Mouse (Mus musculus) limb, embryonic 14.5 days (tissue): ENCODE results near the gene Mitd1. TPM values are rescaled to one million over a fixed set of nuclear protein-coding genes. Genes with fewer than 3 reads are reported as not detected.

Experiments used
- ATAC-seq: fragments of 200-750 bp; cut with Nextera tagmentation; 2 replicates; pipeline ENCODE4 v1.8.0; 2017; ENCODE audit warnings: low read depth, moderate number of reproducible peaks, moderate TSS enrichment; ENCODE audit not compliant: low FRiP score
- DNase-seq: peaks from one replicate; pipeline ENCODE4 v3.0.0-alpha.2; 2015; ENCODE audit warnings: low spot score
- H3K27ac ChIP-seq: fragments of 300-500 bp; sonication (generic); replicated peaks from 2 replicates; pipeline ENCODE4 v1.5.1; 2014; ENCODE audit warnings: low read depth, mild to moderate bottlenecking, low read length, moderate library complexity, mixed read lengths
- H3K27me3 ChIP-seq: fragments of 300-500 bp; sonication (generic); 2 replicates; pipeline ENCODE4 v1.6.1; 2014; ENCODE audit warnings: low read length, mixed read lengths; ENCODE audit not compliant: control insufficient read depth, insufficient read depth
- H3K36me3 ChIP-seq: fragments of 300-500 bp; sonication (generic); 2 replicates; pipeline ENCODE4 v1.6.1; 2014; ENCODE audit warnings: mild to moderate bottlenecking, low read length, moderate library complexity, mixed read lengths; ENCODE audit not compliant: control insufficient read depth, insufficient read depth
- H3K4me1 ChIP-seq: fragments of 300-500 bp; sonication (generic); 2 replicates; pipeline ENCODE4 v1.6.1; 2014; ENCODE audit warnings: antibody characterized with exemption, low read length, mixed read lengths; ENCODE audit not compliant: control insufficient read depth, insufficient read depth
- H3K4me2 ChIP-seq: fragments of 300-500 bp; sonication (generic); replicated peaks from 2 replicates; pipeline ENCODE4 v1.6.1; 2014; ENCODE audit warnings: low read depth, mild to moderate bottlenecking, low read length, moderate library complexity; ENCODE audit not compliant: severe bottlenecking
- H3K4me3 ChIP-seq: fragments of 300-500 bp; sonication (generic); replicated peaks from 2 replicates; pipeline ENCODE4 v1.5.1; 2014; ENCODE audit warnings: low read length
- H3K9ac ChIP-seq: fragments of 300-500 bp; sonication (generic); 2 replicates; pipeline ENCODE4 v1.6.1; 2014; ENCODE audit warnings: mild to moderate bottlenecking, low read depth, low read length, moderate library complexity; ENCODE audit not compliant: severe bottlenecking
- H3K9me3 ChIP-seq: fragments of 300-500 bp; sonication (generic); 2 replicates; pipeline ENCODE4 v1.6.1; 2016; ENCODE audit warnings: low read length; ENCODE audit not compliant: control insufficient read depth
- POLR2A ChIP-seq: fragments of 200-500 bp; IDR thresholded peaks from 2 replicates; pipeline ENCODE4 v1.8.0; 2012; ENCODE audit warnings: inconsistent platforms, mild to moderate bottlenecking, moderate library complexity, borderline replicate concordance; ENCODE audit not compliant: insufficient read depth, insufficient read length; ENCODE audit errors: extremely low read depth
- WGBS: fragments of 180-500 bp; shearing (Covaris S2); extraction: QIAGEN DNeasy Blood & Tissue Kit; methylation state at CpG from one replicate; pipeline ENCODE4 v1.1.7; 2014; 5-methylcytosine and 5-hydroxymethylcytosine counted together
- polyA plus RNA-seq, 2 experiments: library from polyadenylated mRNA; depleted of rRNA in 1 of 2; stranded (reverse) in 1 of 2; unstranded in 1 of 2; fragments of >200 nt; fragmentation: Nextera tagmentation in 1 of 2; extraction: Ambion mirVana in 1 of 2; gene quantifications; 2 replicates each; pipeline versions ENCODE4 v1.2.1 to v1.2.3; 2012 to 2014

Mitd1 gene
- polyA plus RNA-seq, 2 experiments = 27.6 to 30.5 TPM

DNA sequence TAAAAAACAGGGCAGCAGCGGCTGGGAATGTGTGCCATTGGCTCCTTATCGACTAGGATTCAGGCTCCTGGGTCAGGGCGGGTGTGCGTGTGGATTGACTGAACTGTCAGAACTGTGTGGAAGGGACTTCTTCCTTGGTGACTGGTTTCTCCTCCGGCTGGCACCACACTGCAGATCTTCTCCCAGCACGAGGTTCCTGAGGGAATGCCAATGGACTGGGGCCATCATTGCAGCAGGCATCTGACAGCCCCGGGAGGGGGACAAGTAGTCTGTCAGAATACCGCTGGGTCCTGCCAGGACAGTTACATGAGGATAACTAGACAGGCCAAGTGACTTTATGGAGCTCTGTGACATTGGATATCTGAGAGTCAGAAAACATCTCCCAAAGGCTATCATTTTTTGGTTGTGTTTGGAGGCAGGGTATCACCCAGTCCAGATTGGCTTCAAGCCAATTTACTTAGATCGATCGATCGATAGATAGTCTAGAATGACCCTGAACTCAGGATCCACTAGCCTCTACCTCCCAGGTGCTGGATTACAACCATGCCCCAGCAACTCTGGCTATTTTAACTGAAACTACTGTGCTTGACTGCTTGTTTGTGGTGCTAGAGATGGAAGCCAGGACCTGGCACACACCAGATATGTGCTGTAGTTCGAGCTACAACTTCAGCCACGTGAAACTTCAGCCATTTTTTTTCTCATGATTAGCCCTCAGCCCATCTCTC, 12.3 kb downstream of the Mitd1 start:
- ATAC-seq = no peak
- Histone ChIP-seq H3K4me2 (no peak overlapping the region), H3K4me1 (peaks cover 4% of the 10 kb centered on the region; the same call in 1 of the 2 replicates), H3K27me3 (no peaks in the 10 kb centered on the region), H3K27ac (no peak overlapping the region), H3K4me3 (no peak overlapping the region), H3K36me3 (peaks cover 75% of the 10 kb centered on the region), H3K9ac (no peak overlapping the region), H3K9me3 (no peaks in the 10 kb centered on the region)
- TF ChIP-seq POLR2A = no peak
- DNase-seq = no peak
- 95% methylated on average over 13 of the region's 13 CpGs for WGBS

DNA sequence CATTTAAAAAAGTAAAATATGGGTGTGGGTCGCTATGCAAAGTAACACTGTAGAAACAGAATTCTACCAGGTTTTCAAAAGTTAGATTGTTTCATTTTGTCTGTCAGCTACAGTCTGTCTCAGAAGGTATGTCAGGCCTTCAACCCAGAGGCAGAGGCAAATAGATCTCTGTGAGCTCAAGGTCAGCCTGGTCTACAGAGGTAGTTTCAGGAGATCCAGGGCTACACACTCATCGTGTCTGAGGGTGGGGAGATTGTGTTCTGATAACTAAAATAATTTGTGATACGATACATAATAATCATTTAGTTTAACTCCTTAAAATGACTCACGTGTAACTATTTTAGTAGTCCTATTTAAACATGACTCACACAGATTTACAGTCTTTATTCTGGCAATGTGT, 17.1 kb downstream of the Mitd1 start:
- no peak overlapping the region for H3K27ac ChIP-seq
- TF ChIP-seq POLR2A = no peak
- no peaks in the 10 kb centered on the region for H3K9me3 ChIP-seq
- WGBS = 92% methylated on average over 4 of the region's 4 CpGs
- peaks cover 4% of the 10 kb centered on the region; the same call in 1 of the 2 replicates for H3K4me1 ChIP-seq
- H3K36me3 ChIP-seq = peaks cover 35% of the 10 kb centered on the region
- peak overlapping the region; percentile 56; the same call in 1 of the 2 replicates for H3K4me2 ChIP-seq
- DNase-seq (no peak), ATAC-seq (no peak)
- H3K9ac ChIP-seq = no peak overlapping the region
- H3K27me3 ChIP-seq = 0 out of 2 replicates have a peak, but pooled peaks cover 5% of the 10 kb centered on the region
- no peak overlapping the region for H3K4me3 ChIP-seq

- DNase-seq = peak; percentile 80
- H3K9ac ChIP-seq = peak overlapping the region; percentile 43
- 7% methylated on average over 33 of the region's 33 CpGs for WGBS
Measured at GRCm38 (mm10) chr1:37872131-37873067, 17.8 kb downstream of the Mitd1 start.

GRCm38 (mm10) chr1:37871704-37872103, 18.5 kb downstream of the Mitd1 start, which contains the start of gene Lipt1:
Gene Lipt1, plus strand, starts transcription at chr1:37871738.
- ATAC-seq = peak; percentile 70
- 7% methylated on average over 7 of the region's 7 CpGs for WGBS

More at GRCm38 (mm10) chr1:37872131-37873067, 17.8 kb downstream of the Mitd1 start:
- ATAC-seq = peak; percentile 94
- no peaks in the 10 kb centered on the region for H3K9me3 ChIP-seq
- H3K4me1 ChIP-seq = peaks cover 4% of the 10 kb centered on the region; the same call in 1 of the 2 replicates
- H3K36me3 ChIP-seq = peaks cover 27% of the 10 kb centered on the region
- peak overlapping the region; percentile 51 for H3K4me3 ChIP-seq
- H3K27me3 ChIP-seq = 0 out of 2 replicates have a peak, but pooled peaks cover 5% of the 10 kb centered on the region
- H3K4me2 ChIP-seq = peak overlapping the region; percentile 56
- peak overlapping the region; percentile 71 for H3K27ac ChIP-seq
- no peak for TF ChIP-seq POLR2A

GRCm38 (mm10) chr1:37869362-37869761, 20.8 kb downstream of the Mitd1 start:
- Histone ChIP-seq H3K36me3 (no peaks in the 10 kb centered on the region), H3K27me3 (0 out of 2 replicates have a peak, but pooled peaks cover 5% of the 10 kb centered on the region), H3K4me1 (peaks cover 4% of the 10 kb centered on the region; the same call in 1 of the 2 replicates), H3K4me3 (no peak overlapping the region), H3K4me2 (no peak overlapping the region), H3K9ac (no peak overlapping the region), H3K27ac (no peak overlapping the region), H3K9me3 (no peaks in the 10 kb centered on the region)
- no peak for DNase-seq
- no peak for TF ChIP-seq POLR2A
- WGBS = 63% methylated on average over 2 of the region's 2 CpGs
- no peak for ATAC-seq

More at GRCm38 (mm10) chr1:37871704-37872103, 18.5 kb downstream of the Mitd1 start, which contains the start of gene Lipt1:
- Histone ChIP-seq H3K4me2 (peak within 1 kb of the TSS; percentile 56), H3K27ac (peak within 1 kb of the TSS; percentile 71), H3K9me3 (no peaks in the 10 kb centered on the region), H3K4me3 (peak within 1 kb of the TSS; percentile 51), H3K9ac (peak within 1 kb of the TSS; percentile 43), H3K4me1 (peaks cover 4% of the 10 kb centered on the region; the same call in 1 of the 2 replicates), H3K36me3 (peaks cover 20% of the 10 kb centered on the region), H3K27me3 (0 out of 2 replicates have a peak, but pooled peaks cover 5% of the 10 kb centered on the region)
- TF ChIP-seq POLR2A = no peak
- DNase-seq = peak; percentile 55
